Mouse (Mus musculus): ENCODE measurements around the gene Gpr62. TPM values are rescaled to one million over a fixed set of nuclear protein-coding genes. Genes with fewer than 3 reads are reported as not detected.

The Gpr62 gene
- total and polyA plus RNA-seq, 2 experiments from 2014 or later = 1.9 to 3.2 TPM

GRCm38 (mm10) chr9:106457920-106458319, 7.8 kb downstream of the Gpr62 start:
- WGBS = 29% methylated on average over 5 of the region's 5 CpGs
- DNase-seq (ENCODE audit: low spot score) (no peak), ATAC-seq (no peak)
- Histone ChIP-seq H3K27me3 (ENCODE audit: insufficient read depth, low read length) (no peaks in the 10 kb centered on the region), H3K27ac (peak overlapping the region; percentile 65; the same call in 1 of the 2 replicates), H3K4me1 (ENCODE audit: insufficient read depth, low read length) (peaks cover 33% of the 10 kb centered on the region), H3K4me2 (ENCODE audit: low read depth, low read length) (peak overlapping the region; percentile 92), H3K9ac (replicated peaks; ENCODE audit: low read length) (no peak overlapping the region), H3K9me3 (ENCODE audit: low read length) (no peaks in the 10 kb centered on the region), H3K4me3 (ENCODE audit: low read length) (no peak overlapping the region), H3K36me3 (ENCODE audit: insufficient read depth, low read length) (peaks cover 10% of the 10 kb centered on the region)
- no peak for TF ChIP-seq CTCF (IDR thresholded peaks at IDR 0.05; ENCODE audit: low read depth)

- peaks cover 35% of the 10 kb centered on the region for H3K4me1 ChIP-seq (ENCODE audit: insufficient read depth, low read length)
- no peak overlapping the region for H3K4me3 ChIP-seq (ENCODE audit: low read length)
- peak overlapping the region; percentile 65 for H3K27ac ChIP-seq
- DNase-seq (ENCODE audit: low spot score) (peak; percentile 42), ATAC-seq (no peak)
- peaks cover 10% of the 10 kb centered on the region for H3K36me3 ChIP-seq (ENCODE audit: insufficient read depth, low read length)
- no peaks in the 10 kb centered on the region for H3K27me3 ChIP-seq (ENCODE audit: insufficient read depth, low read length)
- TF ChIP-seq CTCF (IDR thresholded peaks at IDR 0.05; ENCODE audit: low read depth) = no peak
- peak overlapping the region; percentile 92 for H3K4me2 ChIP-seq (ENCODE audit: low read depth, low read length)
- peak overlapping the region; percentile 42 for H3K9ac ChIP-seq (replicated peaks; ENCODE audit: low read length)
- WGBS = 34% methylated on average over 9 of the region's 9 CpGs
- no peaks in the 10 kb centered on the region for H3K9me3 ChIP-seq (ENCODE audit: low read length)
Measured at GRCm38 (mm10) chr9:106457163-106457559, 8.6 kb downstream of the Gpr62 start.

GRCm38 (mm10) chr9:106456325-106457162, 9.2 kb downstream of the Gpr62 start:
- Histone ChIP-seq H3K9ac (replicated peaks; ENCODE audit: low read length) (peak overlapping the region; percentile 42), H3K4me2 (ENCODE audit: low read depth, low read length) (peak overlapping the region; percentile 92), H3K27ac (peak overlapping the region; percentile 65), H3K36me3 (ENCODE audit: insufficient read depth, low read length) (peaks cover 4% of the 10 kb centered on the region), H3K4me1 (ENCODE audit: insufficient read depth, low read length) (peaks cover 35% of the 10 kb centered on the region), H3K27me3 (ENCODE audit: insufficient read depth, low read length) (no peaks in the 10 kb centered on the region), H3K4me3 (ENCODE audit: low read length) (peak overlapping the region; percentile 11), H3K9me3 (ENCODE audit: low read length) (no peaks in the 10 kb centered on the region)
- ATAC-seq (peak; percentile 15), DNase-seq (ENCODE audit: low spot score) (peak; percentile 78)
- TF ChIP-seq CTCF (IDR thresholded peaks at IDR 0.05; ENCODE audit: low read depth) = no peak
- WGBS = 23% methylated on average over 15 of the region's 15 CpGs

- peak overlapping the region; percentile 85 for H3K9ac ChIP-seq (replicated peaks; ENCODE audit: low read length)
- TF ChIP-seq CTCF (IDR thresholded peaks at IDR 0.05; ENCODE audit: low read depth) = no peak
- peak; percentile 29 for ATAC-seq
- peak overlapping the region; percentile 70 for H3K4me3 ChIP-seq (ENCODE audit: low read length)
- H3K27ac ChIP-seq = peak overlapping the region; percentile 94
- WGBS = 4% methylated on average over 17 of the region's 17 CpGs
- DNase-seq (ENCODE audit: low spot score) = peak; percentile 72
- H3K9me3 ChIP-seq (ENCODE audit: low read length) = no peaks in the 10 kb centered on the region
- H3K36me3 ChIP-seq (ENCODE audit: insufficient read depth, low read length) = peaks cover 2% of the 10 kb centered on the region
- peak overlapping the region; percentile 92 for H3K4me2 ChIP-seq (ENCODE audit: low read depth, low read length)
- H3K27me3 ChIP-seq (ENCODE audit: insufficient read depth, low read length) = no peaks in the 10 kb centered on the region
- H3K4me1 ChIP-seq (ENCODE audit: insufficient read depth, low read length) = peaks cover 35% of the 10 kb centered on the region
Measured at GRCm38 (mm10) chr9:106454888-106455681, 10.7 kb downstream of the Gpr62 start.

GRCm38 (mm10) chr9:106454071-106454761, 11.5 kb downstream of the Gpr62 start:
- H3K4me3 ChIP-seq (ENCODE audit: low read length) = peak overlapping the region; percentile 70
- H3K4me1 ChIP-seq (ENCODE audit: insufficient read depth, low read length) = peaks cover 35% of the 10 kb centered on the region
- H3K4me2 ChIP-seq (ENCODE audit: low read depth, low read length) = peak overlapping the region; percentile 92
- ATAC-seq (peak; percentile 4; the same call in 1 of the 2 replicates), DNase-seq (ENCODE audit: low spot score) (peak; percentile 60)
- TF ChIP-seq CTCF (IDR thresholded peaks at IDR 0.05; ENCODE audit: low read depth) = no peak
- H3K27me3 ChIP-seq (ENCODE audit: insufficient read depth, low read length) = no peaks in the 10 kb centered on the region
- no peaks in the 10 kb centered on the region for H3K36me3 ChIP-seq (ENCODE audit: insufficient read depth, low read length)
- H3K9ac ChIP-seq (replicated peaks; ENCODE audit: low read length) = peak overlapping the region; percentile 85
- WGBS = 4% methylated on average over 14 of the region's 20 CpGs
- H3K27ac ChIP-seq = peak overlapping the region; percentile 94
- H3K9me3 ChIP-seq (ENCODE audit: low read length) = no peaks in the 10 kb centered on the region
